Mouse (Mus musculus): ENCODE measurements around the gene 6030452D12Rik.

The 6030452D12Rik gene

DNA sequence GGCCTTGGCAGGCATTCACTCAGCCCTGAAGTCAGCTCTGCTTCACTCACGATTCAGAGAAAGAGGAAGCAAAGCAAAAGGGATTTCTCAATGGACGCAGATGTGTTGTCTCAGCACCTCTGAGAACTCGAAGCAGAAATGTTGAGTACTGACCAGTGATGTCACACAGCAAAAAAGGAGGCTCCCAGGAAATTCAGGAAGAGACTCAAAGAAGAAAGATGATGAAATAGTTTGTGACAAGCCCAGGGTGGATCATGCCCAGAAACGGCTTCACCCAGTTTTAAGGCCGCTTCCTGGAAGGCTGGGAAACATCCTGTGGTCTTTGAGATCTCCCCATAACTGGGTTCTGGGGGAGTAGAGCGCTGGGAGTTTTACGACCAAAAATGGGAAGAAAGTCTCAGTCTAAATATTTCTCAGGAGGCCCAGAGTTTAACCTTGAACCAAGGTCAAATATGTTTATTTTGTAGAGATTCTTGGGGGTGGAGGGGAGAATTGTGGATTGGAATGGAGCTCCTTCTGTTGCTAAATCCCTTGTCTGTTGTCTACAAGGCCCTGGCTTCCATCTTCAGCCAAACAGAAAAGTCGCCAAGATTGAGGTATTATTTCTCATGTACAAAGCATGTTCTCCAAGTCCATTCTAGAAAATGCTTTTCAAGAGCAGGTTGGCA is at the start of gene 6030452D12Rik:
6030452D12Rik (plus strand) TSS at position 505 of the 668 bp plus-strand sequence.
- DNase-seq: no peak

DNA sequence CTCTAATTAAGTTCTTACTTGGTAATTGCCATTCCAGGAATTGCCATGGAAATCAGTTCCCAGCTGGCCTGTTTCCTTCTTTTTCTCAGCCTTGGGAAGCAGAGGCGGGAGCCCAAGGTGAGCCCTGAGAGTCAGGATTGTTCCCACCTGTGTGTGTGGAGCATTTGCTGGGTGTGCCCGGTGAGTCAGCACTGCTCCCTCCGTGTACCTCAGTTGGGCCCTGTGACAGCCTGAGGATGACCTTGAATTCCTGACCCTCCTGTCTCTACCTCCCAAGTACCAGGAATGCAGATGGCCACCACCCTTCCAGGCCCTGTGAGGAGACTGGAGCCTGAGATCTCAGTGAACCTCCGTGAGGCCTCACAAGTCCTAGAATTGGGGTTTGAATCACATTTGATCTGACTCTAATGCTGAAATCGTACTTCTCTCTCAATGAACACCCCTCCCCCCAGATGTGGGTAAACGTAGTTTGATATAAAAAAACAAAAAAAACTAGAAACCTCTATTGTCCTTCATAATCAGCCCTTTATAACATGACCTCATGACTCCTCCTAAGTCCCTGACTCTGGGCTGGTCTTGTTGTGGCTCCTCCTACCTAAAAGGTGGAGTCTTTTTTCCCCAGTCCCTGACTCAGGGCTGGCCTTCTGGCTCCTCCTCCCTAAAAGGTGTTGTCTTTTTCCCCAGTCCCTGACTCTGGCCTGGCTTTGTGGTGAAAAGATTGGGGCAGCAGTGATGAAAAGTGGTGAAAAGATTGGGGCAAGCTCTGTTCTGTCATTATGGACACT is 48.8 kb upstream of the 6030452D12Rik start:
- no peak for DNase-seq

DNA sequence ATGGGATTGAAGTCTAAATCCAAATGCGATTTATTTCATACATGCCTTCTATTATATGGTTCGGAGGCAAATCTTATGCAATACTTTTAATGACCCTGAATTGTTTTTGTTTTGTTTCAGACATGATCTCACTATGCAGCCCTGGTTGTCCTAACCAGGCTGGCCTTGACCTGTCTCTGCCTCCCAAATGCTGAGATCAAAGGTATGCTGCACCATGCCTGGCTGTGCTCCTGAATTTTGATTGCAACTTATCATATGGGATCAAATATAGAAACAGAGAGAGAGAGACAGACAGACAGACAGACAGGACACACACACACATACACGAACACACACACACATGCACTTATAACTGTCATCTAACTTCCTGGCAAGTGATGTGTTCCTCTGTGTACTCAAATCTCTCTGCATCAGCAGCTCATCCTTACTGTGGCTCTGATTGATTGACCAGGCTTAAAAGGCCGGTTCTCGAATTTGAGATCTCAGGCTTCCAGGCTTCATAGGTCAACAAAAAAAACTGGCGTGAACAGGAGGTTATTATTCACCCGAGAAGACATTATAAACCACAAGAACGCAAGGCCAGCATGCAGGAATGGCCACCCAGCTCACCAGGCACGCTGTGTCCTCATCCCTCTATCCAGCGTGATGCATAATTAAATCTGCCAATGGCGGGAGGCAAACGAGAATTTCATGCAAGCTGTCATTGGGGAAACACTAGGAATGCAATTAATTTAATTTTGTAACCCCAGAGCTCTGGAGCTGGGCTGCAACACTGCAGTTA is 47.4 kb upstream of the 6030452D12Rik start:
- DNase-seq: no peak

DNA sequence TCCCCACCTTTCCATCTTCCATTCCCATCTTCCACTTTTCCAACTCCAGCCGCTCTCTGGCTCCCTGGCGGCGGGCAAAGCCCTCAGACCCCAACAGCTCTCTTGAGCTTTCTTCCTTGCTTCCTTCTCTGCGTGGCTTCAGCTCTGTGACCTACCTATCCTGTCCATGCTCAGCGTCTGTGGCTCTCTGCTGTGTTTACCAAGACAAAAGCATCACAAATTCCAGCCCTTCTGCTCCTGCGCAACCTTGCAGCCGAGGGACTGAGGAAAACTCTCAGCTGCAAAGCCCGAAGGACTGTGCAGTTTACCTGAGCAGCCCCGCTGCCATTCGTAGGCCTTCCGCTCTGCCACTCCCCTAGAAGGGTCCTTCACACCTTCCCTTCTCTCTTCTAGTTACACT is 46.3 kb upstream of the 6030452D12Rik start:
- no peak for DNase-seq

DNA sequence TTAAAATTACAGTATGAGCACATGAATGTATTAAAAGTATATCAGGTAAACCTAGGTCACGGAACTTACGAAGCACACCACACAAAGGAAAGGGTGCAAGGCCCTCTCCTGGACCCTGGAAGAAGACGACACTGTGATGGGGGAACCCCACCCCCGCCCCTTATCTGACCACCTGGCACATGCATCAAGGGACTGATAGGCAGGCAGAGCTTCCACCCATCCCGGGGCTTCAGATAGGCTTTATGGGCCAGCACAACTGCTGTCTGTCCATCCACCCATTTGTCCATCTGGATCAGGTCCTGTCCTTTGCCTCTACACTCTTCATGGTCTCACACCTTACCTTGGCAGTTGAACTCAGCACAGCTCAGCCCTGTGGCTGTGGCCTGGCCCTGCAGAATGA is 38.2 kb upstream of the 6030452D12Rik start:
- no peak for DNase-seq

DNA sequence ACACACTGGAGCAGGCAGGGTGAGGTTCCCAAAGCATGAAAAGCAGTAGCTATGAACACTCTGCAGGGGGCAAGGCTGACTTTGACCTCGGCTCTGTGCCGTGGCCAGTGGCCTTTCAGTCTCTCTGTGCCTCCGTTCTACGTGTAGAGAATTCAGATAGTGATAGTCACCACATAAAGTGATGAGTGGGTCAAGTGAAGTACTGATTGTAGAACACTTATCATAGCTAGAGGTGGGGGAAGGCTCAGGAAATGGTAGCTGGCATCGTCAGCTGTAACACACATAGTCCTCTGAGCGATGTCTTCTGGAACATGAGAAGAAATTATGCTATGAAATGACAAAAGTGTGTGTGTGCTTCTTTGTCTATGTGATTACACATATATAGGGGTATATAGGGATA is 36.5 kb upstream of the 6030452D12Rik start:
- no peak for DNase-seq

DNA sequence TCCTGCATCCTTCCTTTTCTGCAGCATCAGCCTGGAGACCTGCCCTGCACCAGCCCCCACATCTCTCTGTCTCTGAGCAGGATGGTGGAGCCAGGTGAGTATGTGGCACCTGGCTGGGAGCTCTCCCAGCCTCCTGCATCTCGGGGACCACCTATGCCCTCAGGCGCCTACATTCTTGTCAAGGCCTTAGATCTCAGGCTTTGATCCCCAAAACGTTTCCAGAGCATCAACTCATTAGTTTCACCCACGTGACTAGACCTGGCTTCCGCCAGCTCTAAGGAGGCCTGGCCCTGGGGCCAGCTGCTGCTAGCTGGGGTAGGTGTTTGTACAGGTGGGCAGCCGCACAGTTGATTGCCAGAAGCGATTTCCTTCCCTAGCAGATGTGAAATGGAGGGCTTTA is 30.8 kb upstream of the 6030452D12Rik start:
- peak; percentile 13 to 24 for DNase-seq

DNA sequence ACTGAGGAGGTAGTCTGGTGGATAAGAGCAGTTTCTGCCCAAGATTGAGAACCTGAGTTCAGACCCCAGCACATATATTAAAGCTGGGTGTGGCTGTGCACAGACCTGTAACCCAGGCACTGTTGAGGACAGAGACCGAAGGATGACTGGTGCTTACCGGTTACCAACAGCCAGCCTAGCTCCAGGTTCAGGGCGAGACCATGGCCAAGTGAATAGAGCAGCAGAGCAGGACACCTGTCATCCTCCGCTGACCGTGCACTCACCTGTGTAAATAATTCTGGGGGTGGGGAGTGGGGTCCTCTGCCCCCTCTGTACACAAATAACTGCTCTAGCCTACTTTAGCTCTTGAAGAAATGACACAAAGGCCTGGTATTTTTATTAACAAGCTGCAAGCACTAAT is 26.3 kb upstream of the 6030452D12Rik start:
- DNase-seq: no peak

DNA sequence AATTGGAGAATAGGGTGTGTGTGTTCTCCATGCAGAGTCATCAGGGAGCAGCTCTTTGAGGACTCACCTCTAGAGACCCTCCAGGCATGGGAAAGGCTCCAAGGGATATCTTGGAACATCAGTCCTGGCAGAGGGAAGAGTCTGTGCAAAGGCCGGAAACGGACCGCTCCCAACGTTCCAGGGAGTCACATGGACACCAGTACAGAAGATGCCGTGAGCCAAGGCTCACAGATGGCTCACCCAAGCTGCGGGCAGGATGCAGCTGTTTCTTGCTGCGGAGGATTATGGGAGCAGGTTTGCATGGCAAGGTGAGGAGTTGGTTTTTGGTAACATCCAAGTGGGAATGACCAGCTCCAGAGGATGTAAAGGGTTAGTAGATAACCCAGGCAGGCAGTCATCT is 3.9 kb downstream of the 6030452D12Rik start:
- DNase-seq: peak in 1 of 2 experiments; percentile 0

DNA sequence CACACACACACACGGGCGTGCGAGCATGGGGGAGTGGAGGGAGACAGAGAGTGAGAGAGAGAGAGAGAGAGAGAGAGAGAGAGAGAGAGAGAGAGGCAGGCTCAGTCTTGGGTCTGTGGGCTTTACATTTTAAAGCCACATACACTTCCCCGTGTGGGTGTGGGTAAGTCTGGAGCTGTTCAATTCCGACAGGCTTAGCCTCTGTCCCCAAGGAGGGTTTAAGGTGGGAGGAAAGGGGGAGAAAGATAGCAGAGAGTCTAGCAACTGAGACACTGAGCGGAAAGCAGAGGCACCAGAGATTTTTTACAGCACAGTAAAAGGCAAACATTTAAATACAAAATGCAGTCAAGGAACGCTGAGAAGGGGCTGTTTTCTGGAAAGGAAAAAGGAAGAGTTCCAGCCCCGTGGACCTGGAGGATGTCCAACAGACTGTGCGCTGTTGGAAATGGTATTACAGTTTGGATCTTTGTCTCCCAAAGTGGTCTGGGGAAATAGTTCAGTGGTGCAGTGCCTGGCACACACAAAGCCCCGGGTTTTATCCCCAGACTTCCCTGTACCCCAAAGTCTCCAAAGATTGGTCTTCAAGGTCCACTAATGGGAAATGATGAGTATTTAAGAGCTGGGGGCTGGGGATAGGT is 5.1 kb downstream of the 6030452D12Rik start:
- DNase-seq: peak in 1 of 2 experiments; percentile 16

DNA sequence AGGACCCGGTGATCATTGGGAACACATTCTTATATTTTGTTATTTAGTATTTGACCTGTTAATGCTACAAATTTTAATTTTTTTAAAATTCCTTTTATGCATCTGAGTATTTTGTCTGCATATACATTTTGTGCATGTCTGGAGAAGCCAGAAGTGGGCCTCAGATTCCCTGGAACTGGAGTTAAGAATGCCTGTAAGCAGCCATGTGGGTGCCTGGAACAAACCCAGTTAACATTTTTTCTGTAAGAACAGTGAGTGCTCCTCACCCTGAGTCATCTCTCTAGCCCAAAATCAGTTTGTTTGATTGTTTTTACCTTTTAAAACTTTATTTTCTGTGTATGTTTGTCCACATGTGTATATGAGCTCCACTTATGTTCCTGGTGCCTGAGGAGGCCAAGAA is 5.8 kb downstream of the 6030452D12Rik start:
- DNase-seq: peak in 1 of 2 experiments; percentile 0

DNA sequence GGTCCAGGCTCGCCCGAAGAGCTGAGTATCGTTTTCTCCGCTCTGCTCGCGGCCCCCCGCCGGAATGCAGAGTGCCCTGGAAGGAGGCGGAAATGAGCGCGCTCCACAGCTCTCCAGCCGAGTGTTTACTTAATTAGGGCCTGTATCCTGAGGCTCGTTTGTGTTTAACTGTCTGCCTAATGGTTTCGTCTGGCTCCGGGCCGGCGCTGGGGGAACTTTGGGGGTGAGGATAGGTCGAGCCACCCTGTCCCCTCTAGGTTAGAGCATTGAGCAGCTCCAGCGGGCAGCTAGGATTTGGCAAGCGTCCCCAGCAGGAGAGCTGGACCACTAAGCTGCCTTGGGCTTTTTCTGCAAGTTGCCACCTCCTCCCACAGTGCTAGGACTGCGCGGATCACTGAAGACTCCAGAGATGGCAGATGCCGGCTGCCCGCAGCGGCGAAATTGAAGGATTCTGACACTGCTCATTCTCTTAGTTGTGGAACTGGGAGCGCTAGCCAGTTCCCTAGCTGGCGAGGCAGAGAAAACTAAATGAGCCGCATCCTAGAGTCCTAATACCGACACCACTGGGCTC is 7.5 kb downstream of the 6030452D12Rik start:
- peak; percentile 72 to 82 for DNase-seq

DNA sequence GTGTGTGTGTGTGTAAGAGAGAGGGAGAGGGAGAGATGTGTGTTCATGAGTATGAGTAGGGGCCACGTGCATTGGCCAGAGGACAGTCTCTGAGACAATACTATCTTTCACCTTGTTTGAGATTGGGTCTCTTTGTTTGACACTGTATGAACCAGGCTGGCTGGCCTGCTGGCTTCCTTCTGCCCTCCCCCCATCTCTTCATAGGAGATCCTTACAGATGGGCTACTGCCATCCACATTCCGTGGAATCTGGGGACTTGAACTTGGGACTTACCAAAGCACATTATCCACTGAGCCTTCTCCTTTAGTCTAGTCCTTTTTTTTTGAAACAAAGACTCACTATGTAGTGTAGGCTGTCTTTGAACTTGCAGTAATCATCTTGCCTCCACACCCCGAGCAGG is 8.1 kb downstream of the 6030452D12Rik start:
- DNase-seq: peak in 1 of 2 experiments; percentile 3

DNA sequence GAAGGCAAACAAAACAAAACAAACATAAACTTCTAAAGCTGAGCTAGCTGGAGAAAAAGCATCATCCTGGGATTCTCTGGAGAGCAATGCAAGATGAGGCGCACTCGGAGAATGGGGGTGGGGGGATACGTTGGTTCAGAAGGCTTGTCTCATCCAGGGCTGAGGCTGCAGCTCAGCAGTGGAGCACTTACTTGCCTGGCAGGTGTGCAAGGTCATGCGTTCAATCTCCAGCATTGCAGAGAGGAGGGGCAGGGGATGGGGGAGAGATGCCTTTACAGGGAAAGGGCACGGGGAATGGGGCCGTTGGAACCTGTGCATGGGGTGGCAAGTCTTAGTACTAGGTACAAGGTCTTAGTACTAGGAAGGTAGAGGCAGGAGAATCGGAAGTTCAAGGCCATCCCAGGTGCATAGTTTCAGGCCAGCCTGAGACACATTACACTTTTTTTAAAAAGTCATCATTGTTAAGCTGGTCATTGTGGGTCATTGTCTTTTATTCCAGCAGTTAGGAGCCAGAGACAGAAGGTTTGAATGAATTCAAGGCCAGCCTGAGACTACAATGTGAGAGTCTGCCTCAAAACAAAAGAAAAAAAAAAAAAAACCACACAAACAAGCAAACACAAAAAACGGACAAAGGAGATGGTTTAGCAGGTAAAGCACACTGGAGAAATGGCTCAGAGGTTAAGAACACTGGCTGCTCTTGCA is 8.9 kb downstream of the 6030452D12Rik start:
- peak in 1 of 2 experiments; percentile 3 for DNase-seq

DNA sequence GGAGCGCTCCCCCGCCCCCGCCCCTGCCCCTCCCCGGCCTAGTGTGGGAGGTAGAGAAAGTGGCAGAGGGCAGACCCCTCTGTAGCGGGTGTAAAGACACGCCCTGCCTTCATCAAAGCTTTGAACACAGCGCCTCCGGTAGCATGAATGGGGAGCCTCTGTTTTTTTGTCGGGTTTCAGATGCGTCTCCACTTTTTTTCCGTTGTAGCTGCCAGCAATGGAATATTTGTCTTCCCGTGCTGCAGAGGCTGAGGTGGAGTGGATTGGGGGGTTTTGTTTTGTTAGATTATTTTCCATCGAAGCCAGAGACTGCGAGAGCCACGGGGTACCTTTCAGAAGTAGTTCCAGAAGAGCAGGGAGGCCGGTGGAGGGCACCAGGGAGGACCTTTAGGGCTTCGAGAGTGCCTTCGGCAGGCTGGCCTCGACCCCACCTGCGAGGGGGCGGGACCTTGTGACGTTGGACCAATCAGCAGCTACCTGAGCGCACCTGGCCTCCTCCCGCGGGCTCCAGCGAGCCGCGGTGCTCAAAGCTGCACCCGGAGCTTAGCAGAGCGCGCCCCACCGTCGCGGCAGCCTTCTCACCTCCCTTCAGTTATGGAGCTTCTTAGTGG is 10.1 kb downstream of the 6030452D12Rik start, which contains the start of gene Cdh3:
Cdh3 (plus strand) TSS at position 527 of the 611 bp plus-strand sequence.
- peak; percentile 84 to 91 for DNase-seq

DNA sequence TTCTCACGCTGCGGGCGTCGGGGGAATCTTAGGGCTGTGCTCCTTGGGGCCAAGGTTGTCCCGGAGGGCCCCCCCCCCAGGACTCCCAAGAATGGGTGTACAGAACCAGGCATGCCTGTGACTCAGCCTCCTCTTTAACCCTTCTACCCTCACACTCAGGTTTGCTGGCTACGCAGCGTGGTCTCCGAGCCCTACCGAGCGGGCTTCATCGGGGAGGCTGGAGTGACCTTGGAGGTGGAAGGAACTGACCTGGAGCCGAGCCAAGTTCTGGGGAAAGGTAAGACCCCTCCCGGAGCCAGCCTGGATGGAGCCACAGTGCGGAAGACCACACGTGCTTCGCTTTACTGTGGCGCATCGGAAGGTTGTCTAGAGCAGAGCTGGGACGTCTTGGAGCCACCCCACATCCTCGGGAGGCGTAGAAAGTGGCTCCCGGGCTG is 10.8 kb downstream of the 6030452D12Rik start:
- DNase-seq: peak; percentile 50 to 66

DNA sequence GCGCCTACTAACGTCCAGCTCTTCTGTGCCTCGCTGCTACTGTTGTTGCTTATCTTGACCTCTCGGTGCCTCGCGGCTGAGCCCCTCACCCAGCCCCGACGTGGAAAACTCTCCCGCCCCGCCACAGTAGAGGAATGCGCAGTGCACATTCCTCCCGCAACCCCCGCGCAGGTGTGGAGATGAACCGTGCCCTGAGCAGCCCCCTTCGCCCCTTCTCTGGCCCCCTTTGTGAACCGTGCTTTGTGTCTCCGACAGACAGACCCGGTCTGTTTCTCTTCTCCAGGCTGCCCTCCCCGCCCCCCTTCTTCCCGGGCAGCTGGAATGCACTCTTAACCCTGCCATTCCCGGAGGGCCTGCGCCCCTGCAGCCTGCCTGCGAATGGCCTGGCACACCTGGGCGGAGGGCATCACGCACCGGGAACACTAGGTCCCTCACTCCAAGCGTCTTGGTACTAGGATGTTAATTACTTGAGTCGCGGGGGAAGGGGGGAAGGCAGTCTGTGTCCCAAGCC is 11.3 kb downstream of the 6030452D12Rik start:
- peak; percentile 71 to 83 for DNase-seq

DNA sequence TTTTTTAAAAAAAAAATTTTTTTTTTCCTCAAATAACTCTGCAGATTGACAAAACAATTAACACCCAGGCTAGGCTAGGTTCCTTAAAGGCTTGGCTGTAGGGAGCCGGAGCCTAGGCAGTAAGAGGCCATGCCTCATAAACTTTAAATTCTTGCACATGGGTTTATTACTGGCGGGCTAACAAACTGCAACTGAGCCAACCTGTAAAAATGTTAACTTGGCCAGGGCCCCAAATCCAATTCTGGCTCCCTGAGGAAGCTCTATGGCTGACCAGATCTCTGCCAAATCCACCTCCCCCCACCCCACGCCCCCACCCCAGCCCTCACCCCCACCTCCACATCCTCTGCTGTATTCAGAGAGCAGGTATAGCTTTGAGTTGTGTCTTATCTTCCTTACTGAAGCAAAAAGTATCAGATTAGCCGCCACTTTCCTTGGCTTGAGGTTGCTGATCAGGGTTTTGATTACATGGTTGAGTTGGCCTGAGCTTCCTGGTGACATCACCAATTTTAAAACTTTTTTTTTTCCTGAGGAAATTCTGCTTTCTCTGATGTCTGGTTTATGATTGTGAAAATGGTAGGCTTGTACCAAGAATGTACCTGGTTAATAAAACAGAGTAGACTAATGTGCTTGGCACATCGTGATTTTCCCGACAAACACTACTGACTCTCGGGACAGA is 12.3 kb downstream of the 6030452D12Rik start:
- peak; percentile 25 to 53 for DNase-seq

DNA sequence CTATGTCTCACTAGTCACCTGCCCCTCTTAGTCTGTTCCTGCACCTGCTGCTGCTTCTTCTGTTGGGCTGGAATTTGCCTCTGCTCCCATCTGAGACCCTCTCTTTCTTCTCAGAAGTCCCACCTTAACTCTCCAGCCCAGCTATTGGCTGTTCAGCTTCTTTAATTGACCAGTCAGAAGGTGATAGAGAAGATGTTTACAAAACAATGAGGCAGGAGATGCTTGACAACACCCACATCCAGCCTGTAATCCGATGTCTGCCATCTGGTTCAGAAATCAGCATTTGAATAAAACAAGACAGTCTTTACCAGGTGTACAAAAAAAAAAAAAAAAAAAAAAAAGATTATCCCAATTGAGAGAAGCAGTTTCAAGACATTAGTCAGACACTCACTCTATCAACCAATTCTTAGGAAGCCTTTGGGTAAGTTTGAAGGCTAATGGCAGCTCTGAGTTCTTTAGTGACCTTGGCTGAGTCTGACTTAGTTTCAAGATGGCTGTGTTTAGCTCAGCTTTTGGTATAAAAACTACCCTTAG is 15.7 kb downstream of the 6030452D12Rik start:
- DNase-seq: no peak

DNA sequence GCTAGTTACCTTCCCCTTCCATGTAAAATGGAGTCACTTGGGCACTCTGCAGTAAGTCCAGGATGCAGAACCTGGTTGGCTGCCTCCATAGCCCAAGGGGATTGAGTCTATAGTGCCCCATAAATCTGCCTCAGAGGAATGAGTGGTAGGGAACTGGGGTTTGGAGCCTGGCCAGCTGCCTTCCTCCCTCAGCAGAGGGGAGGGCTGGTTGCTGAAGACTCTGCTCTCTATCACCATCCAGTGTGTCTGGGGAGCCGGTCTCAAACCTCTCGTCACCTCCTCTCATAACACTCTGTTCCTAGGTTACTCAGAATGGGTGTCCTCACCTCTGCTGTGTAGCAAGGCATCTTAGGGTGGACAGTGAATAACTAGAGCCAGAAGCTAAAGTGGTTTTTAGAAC is 16.3 kb downstream of the 6030452D12Rik start:
- peak; percentile 69 to 74 for DNase-seq

Data from kidney, postnatal 4 days (tissue).